Mouse (Mus musculus) CD4-positive, CD25-positive, alpha-beta regulatory T cell, adult 2 months (primary cell): Measurements from ENCODE around the gene Olfr201.
"Not testable (repeated sequence)": the region's sequence is repeated elsewhere in the genome, so short reads cannot be mapped to it uniquely, and the experiment has no call there.

Experiments used
- DNase-seq: peaks from one replicate; pipeline ENCODE4 v3.0.0-alpha.2; 2012; ENCODE audit warnings: low read depth, low spot score

The Olfr201 gene

GRCm38 (mm10) chr16:59272532-59272931, at the start of gene Olfr201:
TSS of gene Olfr201 (minus strand) at chr16:59272632.
- DNase-seq = not testable (repeated sequence)

- DNase-seq = no peak
Measured at GRCm38 (mm10) chr16:59318148-59318547, 45.7 kb upstream of the Olfr201 start, which contains the start of gene Olfr204. TSS of gene Olfr204 (minus strand) at chr16:59318248.

GRCm38 (mm10) chr16:59298581-59298980, 26.1 kb upstream of the Olfr201 start, which contains the start of gene Olfr203:
TSS of gene Olfr203 (plus strand) at chr16:59298881.
- no peak for DNase-seq

- not testable (repeated sequence) for DNase-seq
Measured at GRCm38 (mm10) chr16:59287576-59287975, 15.1 kb upstream of the Olfr201 start.

GRCm38 (mm10) chr16:59286693-59287092, 14.3 kb upstream of the Olfr201 start, which contains the start of gene Olfr202:
TSS of gene Olfr202 (minus strand) at chr16:59286793.
- no peak for DNase-seq

GRCm38 (mm10) chr16:59283476-59283875, 11.0 kb upstream of the Olfr201 start:
- DNase-seq = no peak

GRCm38 (mm10) chr16:59280542-59280941, 8.1 kb upstream of the Olfr201 start:
- no peak for DNase-seq

GRCm38 (mm10) chr16:59269097-59269496, 3.3 kb downstream of the Olfr201 start:
- not testable (repeated sequence) for DNase-seq

- DNase-seq = no peak
Measured at GRCm38 (mm10) chr16:59249684-59250083, 22.7 kb downstream of the Olfr201 start.

GRCm38 (mm10) chr16:59219667-59220066, 52.8 kb downstream of the Olfr201 start, which contains the start of gene Olfr199:
TSS of gene Olfr199 (minus strand) at chr16:59219767.
- not testable (repeated sequence) for DNase-seq

GRCm38 (mm10) chr16:59217861-59218260, 54.6 kb downstream of the Olfr201 start:
- not testable (repeated sequence) for DNase-seq
